Mouse (Mus musculus) brain, embryonic 14.5 days (tissue): ENCODE measurements around the gene Dlg1.

Source experiments
- CTCF ChIP-seq: fragments of 200-500 bp; IDR thresholded peaks from 2 replicates; pipeline ENCODE4 v1.5.1; 2012; ENCODE audit warnings: inconsistent platforms, mild to moderate bottlenecking, moderate library complexity, borderline replicate concordance; ENCODE audit not compliant: insufficient read depth, insufficient read length; ENCODE audit errors: extremely low read depth
- POLR2A ChIP-seq: fragments of 200-500 bp; IDR thresholded peaks from 2 replicates; pipeline ENCODE4 v1.6.1; 2012; ENCODE audit warnings: mild to moderate bottlenecking, inconsistent platforms, borderline replicate concordance; ENCODE audit not compliant: poor library complexity, insufficient read depth, insufficient read length, severe bottlenecking; ENCODE audit errors: extremely low read depth

DNA sequence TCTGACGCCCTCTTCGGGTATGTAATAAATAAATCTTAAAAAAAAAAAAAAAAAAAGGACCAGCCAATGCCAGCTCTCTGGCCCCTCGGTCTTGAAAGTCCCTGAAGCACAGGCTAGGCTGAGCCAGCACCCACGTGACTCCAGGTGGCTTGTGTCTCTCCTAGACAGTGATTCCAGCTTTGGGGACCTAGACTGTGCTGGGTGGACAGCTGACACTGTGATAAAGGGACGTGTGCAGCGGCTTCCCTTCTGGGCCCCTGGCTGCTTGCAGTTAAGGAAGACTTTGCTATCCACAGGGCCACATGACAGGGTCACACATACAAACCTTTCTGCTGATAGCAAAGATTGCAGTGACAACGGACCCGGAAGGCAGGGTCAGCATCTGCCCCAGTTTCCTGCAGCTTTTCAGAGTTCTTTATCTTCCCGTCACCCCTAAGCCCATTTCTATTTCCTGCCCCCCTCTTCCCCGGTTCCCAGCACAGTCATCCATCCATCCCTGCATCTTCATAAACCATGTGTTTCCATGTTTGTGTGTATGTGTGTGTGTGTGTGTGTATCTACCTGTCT, 247.1 kb downstream of the Dlg1 start:
- TF ChIP-seq POLR2A (no peak), CTCF (no peak)
